Mouse (Mus musculus): ENCODE data around the gene Ltf. TPM values are rescaled to one million over a fixed set of nuclear protein-coding genes. Genes with fewer than 3 reads are reported as not detected.
A peak's percentile ranks its signal among the peaks of the same experiment; 100 is the strongest.

Gene Ltf
- polyA plus RNA-seq, 1 experiment: 3.5 TPM

DNA sequence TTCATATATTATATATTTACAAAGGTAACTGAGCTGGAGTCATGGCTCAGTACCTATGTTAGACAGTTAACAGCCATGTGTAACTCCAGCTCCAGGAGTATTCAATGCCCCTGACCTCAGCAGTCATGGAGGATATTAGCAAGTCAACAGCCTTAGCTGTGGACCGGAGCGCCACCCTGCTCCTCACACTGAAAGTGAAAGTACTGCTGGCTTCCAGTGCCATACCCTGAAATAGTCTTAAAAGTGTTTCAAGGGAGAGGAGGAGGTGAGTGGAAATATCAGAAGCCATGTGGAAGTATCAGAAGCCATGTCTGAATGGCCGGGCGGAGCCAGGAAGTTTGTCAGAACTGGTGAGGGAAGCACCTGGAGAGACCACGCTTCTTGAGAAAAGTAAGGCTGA is 28.2 kb downstream of the Ltf start:
- 21% methylated on average over 5 of the region's 5 CpGs for WGBS
- Histone ChIP-seq H3K27ac (ENCODE audit: control insufficient read depth, insufficient read depth, low read length) (no peak overlapping the region), H3K27me3 (ENCODE audit: control insufficient read depth, insufficient read depth, low read length) (0 out of 2 replicates have a peak, but pooled peaks cover 2% of the 10 kb centered on the region), H3K4me3 (ENCODE audit: control insufficient read depth, insufficient read depth, low read length) (no peak overlapping the region), H3K36me3 (ENCODE audit: control insufficient read depth, insufficient read depth, low read length) (no peaks in the 10 kb centered on the region), H3K4me1 (replicated peaks; ENCODE audit: control insufficient read depth, insufficient read depth, low read length) (peaks cover 8% of the 10 kb centered on the region)
- TF ChIP-seq CTCF (IDR thresholded peaks at IDR 0.05; ENCODE audit: borderline replicate concordance, control insufficient read depth, extremely low read depth, insufficient read depth, low read length, poor library complexity) (no peak), POLR2A (IDR thresholded peaks at IDR 0.05; ENCODE audit: control insufficient read depth, extremely low read depth, insufficient read depth, low read length, poor library complexity) (no peak)
- DNase-seq: no peak

DNA sequence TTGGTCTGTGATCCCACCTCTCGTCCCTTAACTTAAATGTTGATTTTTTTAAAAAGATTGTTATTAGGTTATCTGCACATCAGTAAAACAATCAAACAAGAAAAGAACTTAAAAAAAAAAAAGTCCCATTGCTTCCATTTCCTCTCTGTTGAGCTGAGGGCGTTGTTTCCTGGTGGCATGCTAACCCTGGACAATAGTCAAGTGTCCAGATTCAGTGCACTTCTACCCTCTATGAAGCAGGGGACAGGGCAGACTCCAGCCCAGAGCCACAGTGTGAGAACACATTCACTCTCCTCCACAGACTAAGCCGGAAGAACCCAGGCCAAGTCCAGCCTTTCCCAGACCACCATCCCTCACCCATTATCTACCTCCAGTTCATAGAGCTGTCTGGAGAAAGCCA is 29.4 kb downstream of the Ltf start:
- Histone ChIP-seq H3K27ac (ENCODE audit: control insufficient read depth, insufficient read depth, low read length) (no peak overlapping the region), H3K4me3 (ENCODE audit: control insufficient read depth, insufficient read depth, low read length) (no peak overlapping the region), H3K27me3 (ENCODE audit: control insufficient read depth, insufficient read depth, low read length) (0 out of 2 replicates have a peak, but pooled peaks cover 2% of the 10 kb centered on the region), H3K36me3 (ENCODE audit: control insufficient read depth, insufficient read depth, low read length) (no peaks in the 10 kb centered on the region), H3K4me1 (replicated peaks; ENCODE audit: control insufficient read depth, insufficient read depth, low read length) (peaks cover 8% of the 10 kb centered on the region)
- DNase-seq: no peak
- 92% methylated on average over 3 of the region's 3 CpGs for WGBS
- no peak for TF ChIP-seq CTCF (IDR thresholded peaks at IDR 0.05; ENCODE audit: borderline replicate concordance, control insufficient read depth, extremely low read depth, insufficient read depth, low read length, poor library complexity)
- no peak for TF ChIP-seq POLR2A (IDR thresholded peaks at IDR 0.05; ENCODE audit: control insufficient read depth, extremely low read depth, insufficient read depth, low read length, poor library complexity)

DNA sequence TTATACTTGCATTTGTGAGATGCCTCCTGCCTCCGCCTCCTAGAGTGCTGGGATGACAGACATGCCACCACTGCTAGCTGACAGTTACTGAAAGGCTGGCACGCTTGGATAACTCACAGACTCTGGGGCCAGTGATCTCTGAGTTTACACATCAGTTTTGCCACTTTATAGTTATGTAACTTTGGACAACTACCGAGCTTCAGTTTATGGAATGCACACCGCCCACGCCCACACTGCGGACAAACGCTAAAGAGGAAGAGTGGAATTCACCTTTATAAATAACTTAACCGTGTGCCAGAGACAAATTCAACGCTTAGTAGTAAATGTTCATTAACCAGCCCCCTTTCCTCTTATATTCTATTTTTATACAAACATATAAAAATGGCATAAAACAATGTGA is 35.9 kb downstream of the Ltf start:
- DNase-seq: no peak
- Histone ChIP-seq H3K27me3 (ENCODE audit: control insufficient read depth, insufficient read depth, low read length) (peaks cover 5% of the 10 kb centered on the region; the same call in 1 of the 2 replicates), H3K4me1 (replicated peaks; ENCODE audit: control insufficient read depth, insufficient read depth, low read length) (peaks cover 25% of the 10 kb centered on the region), H3K27ac (ENCODE audit: control insufficient read depth, insufficient read depth, low read length) (no peak overlapping the region), H3K36me3 (ENCODE audit: control insufficient read depth, insufficient read depth, low read length) (no peaks in the 10 kb centered on the region), H3K4me3 (ENCODE audit: control insufficient read depth, insufficient read depth, low read length) (no peak overlapping the region)
- TF ChIP-seq POLR2A (IDR thresholded peaks at IDR 0.05; ENCODE audit: control insufficient read depth, extremely low read depth, insufficient read depth, low read length, poor library complexity) (no peak), CTCF (IDR thresholded peaks at IDR 0.05; ENCODE audit: borderline replicate concordance, control insufficient read depth, extremely low read depth, insufficient read depth, low read length, poor library complexity) (no peak)
- WGBS: 85% methylated on average over 9 of the region's 9 CpGs

DNA sequence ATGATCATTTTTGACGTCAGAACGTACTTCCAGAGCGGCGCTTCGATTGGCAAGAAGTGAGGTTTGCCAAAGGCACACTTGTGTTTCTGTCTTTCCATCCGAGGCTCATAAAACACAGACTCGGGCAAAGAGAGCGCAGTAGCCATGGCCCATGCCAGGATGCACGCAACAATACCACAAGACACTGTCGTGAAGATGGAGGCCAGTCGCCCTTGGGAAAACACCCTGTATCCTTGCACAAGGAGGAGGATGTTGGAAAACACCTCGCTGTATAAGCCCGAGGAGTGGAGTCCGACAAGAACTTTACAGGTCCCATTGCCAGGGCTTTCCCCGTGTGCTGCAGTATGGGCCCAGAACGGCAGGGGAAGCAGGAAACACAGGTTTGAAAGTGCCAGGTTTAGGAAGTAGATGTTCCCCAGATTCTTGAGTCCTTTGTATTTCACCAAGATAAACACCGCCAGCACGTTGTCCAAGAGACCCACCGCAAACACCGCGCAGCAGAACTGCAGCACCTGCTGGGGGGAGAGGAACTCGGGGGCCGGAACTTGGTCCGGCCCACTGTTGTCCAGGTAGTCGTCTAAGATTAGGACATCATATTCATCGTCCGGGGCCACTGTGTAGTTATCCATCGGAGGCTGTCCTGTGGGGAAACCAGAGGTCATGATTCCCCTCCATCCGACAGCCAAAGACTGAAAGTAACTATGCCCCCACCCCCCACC is 36.9 kb downstream of the Ltf start:
- 14% methylated on average over 29 of the region's 29 CpGs for WGBS
- Histone ChIP-seq H3K4me3 (ENCODE audit: control insufficient read depth, insufficient read depth, low read length) (peak overlapping the region; percentile 33), H3K27me3 (ENCODE audit: control insufficient read depth, insufficient read depth, low read length) (peaks cover 5% of the 10 kb centered on the region; the same call in 1 of the 2 replicates), H3K27ac (ENCODE audit: control insufficient read depth, insufficient read depth, low read length) (no peak overlapping the region), H3K36me3 (ENCODE audit: control insufficient read depth, insufficient read depth, low read length) (no peaks in the 10 kb centered on the region), H3K4me1 (replicated peaks; ENCODE audit: control insufficient read depth, insufficient read depth, low read length) (peaks cover 25% of the 10 kb centered on the region)
- no peak for DNase-seq
- no peak for TF ChIP-seq POLR2A (IDR thresholded peaks at IDR 0.05; ENCODE audit: control insufficient read depth, extremely low read depth, insufficient read depth, low read length, poor library complexity)
- no peak for TF ChIP-seq CTCF (IDR thresholded peaks at IDR 0.05; ENCODE audit: borderline replicate concordance, control insufficient read depth, extremely low read depth, insufficient read depth, low read length, poor library complexity)

DNA sequence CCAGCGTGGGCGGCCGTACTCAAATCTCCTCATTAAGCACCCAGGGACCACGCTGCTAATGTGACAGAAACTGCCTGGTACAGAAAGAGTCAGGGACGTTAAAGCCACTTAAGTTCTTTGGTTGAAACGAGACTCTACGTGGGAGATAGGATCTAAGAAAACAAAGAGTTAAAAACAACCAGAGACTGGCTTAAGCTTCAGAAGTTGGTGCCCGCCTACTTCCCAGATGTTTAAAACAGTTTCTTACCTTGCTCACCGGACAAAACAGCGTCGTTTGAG is 37.4 kb downstream of the Ltf start:
- H3K27ac ChIP-seq (ENCODE audit: control insufficient read depth, insufficient read depth, low read length): no peak overlapping the region
- peaks cover 25% of the 10 kb centered on the region for H3K4me1 ChIP-seq (replicated peaks; ENCODE audit: control insufficient read depth, insufficient read depth, low read length)
- TF ChIP-seq POLR2A (IDR thresholded peaks at IDR 0.05; ENCODE audit: control insufficient read depth, extremely low read depth, insufficient read depth, low read length, poor library complexity): no peak
- TF ChIP-seq CTCF (IDR thresholded peaks at IDR 0.05; ENCODE audit: borderline replicate concordance, control insufficient read depth, extremely low read depth, insufficient read depth, low read length, poor library complexity): no peak
- WGBS: under 1% methylated on average over 11 of the region's 11 CpGs
- peak overlapping the region; percentile 33 for H3K4me3 ChIP-seq (ENCODE audit: control insufficient read depth, insufficient read depth, low read length)
- H3K36me3 ChIP-seq (ENCODE audit: control insufficient read depth, insufficient read depth, low read length): no peaks in the 10 kb centered on the region
- no peak for DNase-seq
- peaks cover 5% of the 10 kb centered on the region; the same call in 1 of the 2 replicates for H3K27me3 ChIP-seq (ENCODE audit: control insufficient read depth, insufficient read depth, low read length)

DNA sequence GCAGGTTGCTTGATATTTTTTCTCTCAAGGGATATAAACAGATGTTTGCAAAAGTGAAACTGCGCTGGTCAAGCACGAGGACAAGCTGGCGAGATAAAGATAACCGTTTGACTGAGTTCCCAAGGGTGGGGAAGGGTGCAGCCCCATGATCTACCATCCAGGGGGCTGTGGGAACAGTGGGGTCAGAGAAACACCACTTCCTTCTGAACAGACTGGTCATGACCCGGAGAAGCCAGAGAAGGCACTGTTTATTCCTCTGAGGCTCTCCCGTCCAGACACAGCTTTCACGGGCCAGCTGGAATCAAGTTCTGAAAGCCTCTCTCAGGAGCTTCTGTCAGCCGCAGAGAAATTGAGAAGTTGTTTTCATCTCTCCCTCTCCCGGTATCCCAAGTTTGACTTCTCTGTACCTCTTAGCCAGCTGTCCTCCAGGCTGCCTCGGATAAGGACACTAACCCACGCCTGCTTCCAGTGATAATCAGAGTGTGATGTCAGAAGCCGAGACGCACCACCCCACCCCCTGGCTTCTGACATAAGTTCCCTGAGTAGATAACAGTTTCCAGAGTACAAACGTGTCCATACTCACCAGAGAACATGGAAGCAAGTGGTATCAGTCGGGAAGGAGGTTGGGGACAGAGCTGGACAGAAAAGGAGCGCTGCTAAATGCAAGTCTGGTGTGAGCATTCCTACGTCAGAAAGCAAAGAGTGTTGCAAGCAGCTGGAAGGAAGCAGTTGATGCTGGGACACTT is 37.9 kb downstream of the Ltf start, which contains the start of gene Ccrl2:
Gene Ccrl2 (minus strand): TSS at position 722 of the 746 bp plus-strand sequence.
- peak within 1 kb of the TSS; percentile 9; the same call in 1 of the 2 replicates for H3K27ac ChIP-seq (ENCODE audit: control insufficient read depth, insufficient read depth, low read length)
- peaks cover 25% of the 10 kb centered on the region for H3K4me1 ChIP-seq (replicated peaks; ENCODE audit: control insufficient read depth, insufficient read depth, low read length)
- H3K27me3 ChIP-seq (ENCODE audit: control insufficient read depth, insufficient read depth, low read length): peaks cover 5% of the 10 kb centered on the region; the same call in 1 of the 2 replicates
- H3K36me3 ChIP-seq (ENCODE audit: control insufficient read depth, insufficient read depth, low read length): no peaks in the 10 kb centered on the region
- peak within 1 kb of the TSS; percentile 33 for H3K4me3 ChIP-seq (ENCODE audit: control insufficient read depth, insufficient read depth, low read length)
- DNase-seq: no peak
- 4% methylated on average over 17 of the region's 17 CpGs for WGBS
- no peak for TF ChIP-seq CTCF (IDR thresholded peaks at IDR 0.05; ENCODE audit: borderline replicate concordance, control insufficient read depth, extremely low read depth, insufficient read depth, low read length, poor library complexity)
- TF ChIP-seq POLR2A (IDR thresholded peaks at IDR 0.05; ENCODE audit: control insufficient read depth, extremely low read depth, insufficient read depth, low read length, poor library complexity): no peak

All from thymus, adult 2 months (tissue).